Mouse (Mus musculus): ENCODE measurements at regions not wholly inside any gene's neighbourhood (a gene's known extent, or its start where the extent isn't known, plus 50 kb on each side); places are given as distances from the start of the nearest gene placed in this dataset.
A peak's percentile ranks its signal among the peaks of the same experiment; 100 is the strongest.
"Not testable (repeated sequence)": the region's sequence is repeated elsewhere in the genome, so short reads cannot be mapped to it uniquely, and the experiment has no call there.

DNA sequence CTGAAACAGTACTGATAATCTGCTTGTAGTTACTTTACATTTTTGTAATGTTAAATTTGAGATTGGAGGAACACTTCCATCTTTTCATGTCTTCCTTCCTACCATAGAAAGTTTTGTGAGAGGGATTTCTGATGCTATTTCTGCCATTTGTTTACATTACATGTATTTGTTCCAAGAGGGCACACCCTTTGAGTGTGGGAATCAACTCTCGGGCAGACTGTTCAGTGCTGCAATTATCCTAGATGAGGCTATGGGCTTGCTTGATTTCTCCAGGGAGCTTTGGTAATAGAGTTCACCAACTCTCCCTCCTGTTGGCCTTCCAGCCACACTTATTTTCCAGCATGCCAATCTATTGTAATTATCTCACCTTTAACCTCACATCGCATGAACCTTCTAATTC lies 52.4 kb downstream of the Gm13691 start:
- no peak for ATAC-seq (replicated peaks; ENCODE audit: low FRiP score, poor library complexity, severe bottlenecking)

- ATAC-seq (replicated peaks; ENCODE audit: low FRiP score, poor library complexity, severe bottlenecking) = no peak
Observed at GRCm38 (mm10) chr2:84048398-84049140, 58.2 kb downstream of the Gm13691 start.

- peak; percentile 95 for ATAC-seq (replicated peaks; ENCODE audit: low FRiP score, poor library complexity, severe bottlenecking)
Observed at GRCm38 (mm10) chr2:84051883-84052331, 61.6 kb downstream of the Gm13691 start.

GRCm38 (mm10) chr2:84059246-84059645 lies 68.9 kb downstream of the Gm13691 start:
- peak; percentile 100 for ATAC-seq (replicated peaks; ENCODE audit: low FRiP score, poor library complexity, severe bottlenecking)

- no peak for ATAC-seq (replicated peaks; ENCODE audit: low FRiP score, poor library complexity, severe bottlenecking)
Observed at GRCm38 (mm10) chr2:84061221-84061620, 70.9 kb downstream of the Gm13691 start.

DNA sequence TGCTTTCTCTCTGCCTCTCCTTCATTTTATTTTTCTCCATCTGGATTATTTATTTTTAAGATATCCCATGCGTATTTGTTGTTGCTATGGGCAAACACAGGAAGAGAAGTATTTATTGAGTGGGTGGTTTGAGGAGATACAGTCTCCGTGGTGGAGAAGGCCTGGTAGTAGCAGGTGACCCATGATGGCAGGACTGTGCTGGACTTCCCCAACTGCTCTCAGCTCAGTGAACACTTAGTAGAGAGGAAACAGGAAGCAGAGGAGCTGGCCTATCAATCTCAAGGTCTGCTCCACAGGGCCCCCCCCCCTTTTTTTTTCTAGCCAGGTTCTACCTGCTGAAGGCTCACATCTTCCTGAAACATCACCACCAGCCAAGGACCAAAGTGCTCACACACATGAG lies 74.0 kb downstream of the Gm13691 start:
- no peak for ATAC-seq (replicated peaks; ENCODE audit: low FRiP score, poor library complexity, severe bottlenecking)

DNA sequence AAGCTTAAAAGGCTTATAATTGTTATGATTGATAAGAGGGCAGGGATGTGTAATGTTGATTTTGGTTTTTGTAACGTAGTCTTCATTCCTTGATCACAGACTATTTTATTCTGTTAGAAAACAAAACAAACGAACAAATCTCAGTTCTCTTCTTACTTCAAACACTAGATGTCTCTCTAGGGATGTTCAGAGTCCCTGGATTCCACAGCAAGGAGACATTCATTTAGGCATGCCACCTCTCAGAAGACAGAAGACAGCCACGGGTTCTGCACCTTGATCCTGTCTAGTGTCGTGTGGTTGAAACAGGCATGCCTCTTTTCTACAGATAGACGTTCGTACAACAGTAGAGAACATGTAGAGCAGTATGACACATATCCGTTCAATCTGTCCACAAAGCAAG lies 74.7 kb downstream of the Gm13691 start:
- no peak for ATAC-seq (replicated peaks; ENCODE audit: low FRiP score, poor library complexity, severe bottlenecking)

GRCm38 (mm10) chr2:84065749-84066148 lies 75.4 kb downstream of the Gm13691 start:
- ATAC-seq (replicated peaks; ENCODE audit: low FRiP score, poor library complexity, severe bottlenecking) = no peak

- ATAC-seq (replicated peaks; ENCODE audit: low FRiP score, poor library complexity, severe bottlenecking) = no peak
Observed at GRCm38 (mm10) chr2:84066151-84066693, 75.9 kb downstream of the Gm13691 start.

GRCm38 (mm10) chr2:84066785-84067526 lies 76.6 kb downstream of the Gm13691 start:
- no peak for ATAC-seq (replicated peaks; ENCODE audit: low FRiP score, poor library complexity, severe bottlenecking)

DNA sequence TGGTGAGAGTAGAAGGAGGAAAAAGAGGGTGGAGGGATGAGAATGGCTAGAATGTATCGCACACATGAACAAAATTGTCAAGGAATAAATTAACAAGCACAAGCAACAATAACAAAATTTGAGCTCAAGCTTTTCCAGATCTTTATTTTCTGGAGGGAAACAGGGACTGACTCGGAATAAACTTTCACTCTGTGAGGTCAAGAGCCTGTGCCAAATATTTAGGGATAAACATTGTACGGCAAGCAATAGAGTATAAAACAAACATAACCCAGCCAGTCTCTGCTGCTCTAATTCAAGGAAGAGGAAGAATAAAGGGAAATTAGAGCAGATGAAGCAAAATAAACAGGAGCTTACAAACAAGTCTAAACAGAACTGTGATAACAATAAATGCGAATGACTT lies 78.3 kb downstream of the Gm13691 start:
- no peak for ATAC-seq (replicated peaks; ENCODE audit: low FRiP score, poor library complexity, severe bottlenecking)

DNA sequence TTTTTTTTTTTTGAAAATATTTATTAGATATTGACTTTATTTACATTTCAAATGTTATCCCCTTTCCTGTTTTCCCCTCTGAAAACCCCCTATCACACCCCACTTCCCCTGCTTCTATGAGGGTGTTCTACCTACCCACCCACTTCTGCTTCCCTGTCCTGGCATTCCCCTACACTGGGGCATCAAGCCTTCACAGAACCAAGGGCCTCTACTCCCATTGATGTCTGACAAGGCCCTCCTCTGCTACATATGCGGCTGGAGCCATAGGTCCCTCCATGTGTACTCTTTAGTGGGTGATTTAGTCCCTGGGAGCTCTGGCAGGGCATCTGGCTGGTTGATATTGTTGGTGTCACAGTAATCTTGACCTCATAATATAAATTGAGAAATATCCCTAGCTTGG lies 79.1 kb downstream of the Gm13691 start:
- not testable (repeated sequence) for ATAC-seq (replicated peaks; ENCODE audit: low FRiP score, poor library complexity, severe bottlenecking)

- no peak for ATAC-seq (replicated peaks; ENCODE audit: low FRiP score, poor library complexity, severe bottlenecking)
Observed at GRCm38 (mm10) chr2:84072881-84073583, 82.7 kb downstream of the Gm13691 start.

GRCm38 (mm10) chr2:84075944-84076343 lies 85.6 kb downstream of the Gm13691 start:
- no peak for ATAC-seq (replicated peaks; ENCODE audit: low FRiP score, poor library complexity, severe bottlenecking)

DNA sequence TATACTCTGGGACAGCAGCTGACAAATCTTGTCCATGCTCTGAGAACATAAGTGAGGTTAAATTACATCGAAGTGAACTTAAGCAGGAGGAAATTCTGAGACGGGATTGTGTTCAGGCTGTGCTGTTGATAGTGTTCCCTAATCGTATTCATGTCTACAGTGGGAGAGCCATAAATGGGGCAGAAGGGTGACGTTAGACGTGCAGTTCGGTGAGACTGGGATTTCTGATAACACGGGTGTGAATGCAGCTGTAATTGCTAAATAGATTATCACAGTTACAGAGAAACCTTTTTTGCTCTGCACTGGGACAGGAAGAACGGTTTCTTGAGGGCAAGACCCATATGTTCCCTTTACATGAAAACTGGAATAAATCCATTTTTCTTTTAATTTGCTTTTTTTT lies 88.9 kb downstream of the Gm13691 start:
- peak; percentile 97 for ATAC-seq (replicated peaks; ENCODE audit: low FRiP score, poor library complexity, severe bottlenecking)

GRCm38 (mm10) chr2:84080228-84080627 lies 89.9 kb downstream of the Gm13691 start:
- peak; percentile 53 for ATAC-seq (replicated peaks; ENCODE audit: low FRiP score, poor library complexity, severe bottlenecking)

GRCm38 (mm10) chr2:84094751-84095150 lies 104.4 kb downstream of the Gm13691 start:
- no peak for ATAC-seq (replicated peaks; ENCODE audit: low FRiP score, poor library complexity, severe bottlenecking)

GRCm38 (mm10) chr2:84098746-84099145 lies 108.4 kb downstream of the Gm13691 start:
- no peak for ATAC-seq (replicated peaks; ENCODE audit: low FRiP score, poor library complexity, severe bottlenecking)

- no peak for ATAC-seq (replicated peaks; ENCODE audit: low FRiP score, poor library complexity, severe bottlenecking)
Observed at GRCm38 (mm10) chr2:84113562-84113961, 123.2 kb downstream of the Gm13691 start.

DNA sequence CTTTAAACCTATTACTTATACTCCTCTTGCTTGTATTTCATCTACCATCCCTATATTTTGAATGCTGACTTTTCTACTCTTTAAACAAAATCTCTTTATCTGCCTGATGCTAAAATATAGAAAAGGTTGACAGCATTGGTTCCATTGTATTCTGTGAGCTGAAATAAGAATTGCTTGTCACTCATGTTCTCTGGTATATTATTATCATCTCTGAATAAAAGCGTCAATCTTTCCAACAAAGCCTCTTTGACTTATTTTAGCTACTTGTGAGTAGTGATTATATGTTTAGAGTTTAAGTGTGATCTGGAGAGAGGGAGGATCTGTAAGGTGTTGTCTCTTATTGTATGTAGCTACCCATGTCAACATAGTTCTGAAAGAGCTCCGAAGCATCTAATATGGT lies 129.5 kb downstream of the Gm13691 start:
- ATAC-seq (replicated peaks; ENCODE audit: low FRiP score, poor library complexity, severe bottlenecking) = no peak
